Mouse (Mus musculus) forebrain, embryonic 16.5 days (tissue): Measurements from ENCODE around the gene Mto1. TPM values are rescaled to one million over a fixed set of nuclear protein-coding genes. Genes with fewer than 3 reads are reported as not detected.

Source experiments
- ATAC-seq: fragments of 200-750 bp; cut with Nextera tagmentation; 2 replicates; pipeline ENCODE4 v1.8.0; 2017; ENCODE audit warnings: mild to moderate bottlenecking, moderate library complexity
- H3K27ac ChIP-seq: fragments of 300-500 bp; sonication (generic); 2 replicates; pipeline ENCODE4 v1.5.1; 2014; ENCODE audit warnings: low read length, control low read depth
- H3K27me3 ChIP-seq: fragments of 300-500 bp; sonication (generic); replicated peaks from 2 replicates; pipeline ENCODE4 v1.6.1; 2014; ENCODE audit warnings: low read length; ENCODE audit not compliant: control insufficient read depth, insufficient read depth
- H3K36me3 ChIP-seq: fragments of 300-500 bp; sonication (generic); 2 replicates; pipeline ENCODE4 v1.6.1; 2014; ENCODE audit not compliant: control insufficient read depth, insufficient read depth
- H3K4me1 ChIP-seq: fragments of 300-500 bp; sonication (generic); replicated peaks from 2 replicates; pipeline ENCODE4 v1.6.1; 2014; ENCODE audit warnings: low read length; ENCODE audit not compliant: control insufficient read depth, insufficient read depth
- H3K4me2 ChIP-seq: fragments of 300-500 bp; sonication (generic); 2 replicates; pipeline ENCODE4 v1.6.1; 2014; ENCODE audit warnings: mild to moderate bottlenecking, low read length, control low read depth
- H3K4me3 ChIP-seq: fragments of 300-500 bp; sonication (generic); replicated peaks from 2 replicates; pipeline ENCODE4 v1.5.1; 2014; ENCODE audit warnings: mild to moderate bottlenecking, low read length, control low read depth
- H3K9ac ChIP-seq: fragments of 300-500 bp; sonication (generic); replicated peaks from 2 replicates; pipeline ENCODE4 v1.6.1; 2014; ENCODE audit warnings: low read depth, low read length, control low read depth
- H3K9me3 ChIP-seq: fragments of 300-500 bp; sonication (generic); 2 replicates; pipeline ENCODE4 v1.6.1; 2016; ENCODE audit warnings: low read length; ENCODE audit not compliant: control insufficient read depth
- WGBS: fragments of 180-500 bp; shearing (Covaris S2); extraction: QIAGEN DNeasy Blood & Tissue Kit; methylation state at CpG from one replicate; pipeline ENCODE4 v1.1.7; 2014; 5-methylcytosine and 5-hydroxymethylcytosine counted together
- polyA plus RNA-seq: library from polyadenylated mRNA; unstranded; fragments of >200 nt; fragmentation: Nextera tagmentation; extraction: Ambion mirVana; gene quantifications from 2 replicates; pipeline ENCODE4 v1.2.1, GENCODE M21; 2015

Gene Mto1
- polyA plus RNA-seq, 1 experiment from 2014 or later, result 30.7 TPM

- WGBS, result 68% methylated on average over 7 of the region's 7 CpGs
- H3K27me3 ChIP-seq, result no peaks in the 10 kb centered on the region
- H3K36me3 ChIP-seq, result no peaks in the 10 kb centered on the region
- 0 out of 2 replicates have a peak, but pooled peaks have one; percentile 39 for ATAC-seq
- no peak overlapping the region for H3K9ac ChIP-seq
- no peak overlapping the region for H3K27ac ChIP-seq
- H3K9me3 ChIP-seq, result no peaks in the 10 kb centered on the region
- peaks cover 5% of the 10 kb centered on the region; the same call in 1 of the 2 replicates for H3K4me1 ChIP-seq
- no peak overlapping the region for H3K4me3 ChIP-seq
- H3K4me2 ChIP-seq, result no peak overlapping the region
These were observed 45.2 kb downstream of the Mto1 start for GRCm38 (mm10) chr9:78493171-78493570.

GRCm38 (mm10) chr9:78500386-78500785 is 52.4 kb downstream of the Mto1 start:
- Histone ChIP-seq H3K27ac (no peak overlapping the region), H3K9ac (no peak overlapping the region), H3K4me1 (peaks cover 19% of the 10 kb centered on the region), H3K4me2 (no peak overlapping the region), H3K27me3 (no peaks in the 10 kb centered on the region), H3K36me3 (no peaks in the 10 kb centered on the region), H3K4me3 (no peak overlapping the region), H3K9me3 (no peaks in the 10 kb centered on the region)
- WGBS, result 84% methylated on average over 3 of the region's 3 CpGs
- ATAC-seq, result no peak

- no peaks in the 10 kb centered on the region for H3K27me3 ChIP-seq
- H3K9me3 ChIP-seq, result no peaks in the 10 kb centered on the region
- H3K9ac ChIP-seq, result no peak overlapping the region
- WGBS, result 24% methylated on average over 4 of the region's 4 CpGs
- no peak overlapping the region for H3K4me2 ChIP-seq
- no peak overlapping the region for H3K27ac ChIP-seq
- peaks cover 19% of the 10 kb centered on the region for H3K4me1 ChIP-seq
- no peak overlapping the region for H3K4me3 ChIP-seq
- no peaks in the 10 kb centered on the region for H3K36me3 ChIP-seq
- peak; percentile 43 for ATAC-seq
These were observed 53.3 kb downstream of the Mto1 start for GRCm38 (mm10) chr9:78501284-78501683.

- 2% methylated on average over 6 of the region's 6 CpGs for WGBS
- Histone ChIP-seq H3K27me3 (no peaks in the 10 kb centered on the region), H3K36me3 (no peaks in the 10 kb centered on the region), H3K27ac (peak overlapping the region; percentile 94), H3K4me1 (peaks cover 19% of the 10 kb centered on the region), H3K4me2 (peak overlapping the region; percentile 50), H3K9me3 (no peaks in the 10 kb centered on the region), H3K9ac (peak overlapping the region; percentile 58), H3K4me3 (peak overlapping the region; percentile 27)
- ATAC-seq, result peak; percentile 75
These were observed 55.4 kb downstream of the Mto1 start for GRCm38 (mm10) chr9:78503223-78504079.

GRCm38 (mm10) chr9:78504133-78504532 is 56.1 kb downstream of the Mto1 start:
- Histone ChIP-seq H3K36me3 (no peaks in the 10 kb centered on the region), H3K4me1 (peaks cover 19% of the 10 kb centered on the region), H3K27ac (peak overlapping the region; percentile 94), H3K9me3 (no peaks in the 10 kb centered on the region), H3K27me3 (no peaks in the 10 kb centered on the region), H3K9ac (no peak overlapping the region), H3K4me2 (peak overlapping the region; percentile 50), H3K4me3 (peak overlapping the region; percentile 27)
- no peak for ATAC-seq
- 47% methylated on average over 4 of the region's 4 CpGs for WGBS

- no peak for ATAC-seq
- H3K27me3 ChIP-seq, result no peaks in the 10 kb centered on the region
- H3K4me2 ChIP-seq, result peak overlapping the region; percentile 50
- peaks cover 19% of the 10 kb centered on the region for H3K4me1 ChIP-seq
- H3K27ac ChIP-seq, result peak overlapping the region; percentile 25
- no peak overlapping the region for H3K9ac ChIP-seq
- WGBS, result 68% methylated on average over 3 of the region's 3 CpGs
- no peaks in the 10 kb centered on the region for H3K9me3 ChIP-seq
- H3K36me3 ChIP-seq, result no peaks in the 10 kb centered on the region
- no peak overlapping the region; the same call in 1 of the 2 replicates for H3K4me3 ChIP-seq
These were observed 56.7 kb downstream of the Mto1 start for GRCm38 (mm10) chr9:78504679-78505078.

GRCm38 (mm10) chr9:78505223-78505622 is 57.2 kb downstream of the Mto1 start:
- H3K27me3 ChIP-seq, result no peaks in the 10 kb centered on the region
- no peak overlapping the region for H3K4me3 ChIP-seq
- no peak overlapping the region for H3K4me2 ChIP-seq
- WGBS, result 95% methylated on average over 6 of the region's 6 CpGs
- no peak for ATAC-seq
- no peaks in the 10 kb centered on the region for H3K36me3 ChIP-seq
- no peak overlapping the region for H3K9ac ChIP-seq
- peaks cover 19% of the 10 kb centered on the region for H3K4me1 ChIP-seq
- H3K9me3 ChIP-seq, result no peaks in the 10 kb centered on the region
- no peak overlapping the region; the same call in 1 of the 2 replicates for H3K27ac ChIP-seq

GRCm38 (mm10) chr9:78506002-78506721 is 58.2 kb downstream of the Mto1 start:
- Histone ChIP-seq H3K36me3 (no peaks in the 10 kb centered on the region), H3K27me3 (no peaks in the 10 kb centered on the region), H3K4me2 (no peak overlapping the region), H3K9ac (no peak overlapping the region), H3K4me3 (no peak overlapping the region), H3K9me3 (no peaks in the 10 kb centered on the region), H3K4me1 (peaks cover 19% of the 10 kb centered on the region), H3K27ac (no peak overlapping the region)
- ATAC-seq, result no peak
- WGBS, result 81% methylated on average over 11 of the region's 11 CpGs

- no peak for ATAC-seq
- Histone ChIP-seq H3K9ac (no peak overlapping the region), H3K4me3 (no peak overlapping the region), H3K4me1 (peaks cover 19% of the 10 kb centered on the region), H3K27ac (no peak overlapping the region), H3K4me2 (no peak overlapping the region), H3K27me3 (no peaks in the 10 kb centered on the region), H3K36me3 (peaks cover 2% of the 10 kb centered on the region; the same call in 1 of the 2 replicates), H3K9me3 (peaks cover 1% of the 10 kb centered on the region)
- WGBS, result 93% methylated on average over 7 of the region's 7 CpGs
These were observed 58.7 kb downstream of the Mto1 start for GRCm38 (mm10) chr9:78506722-78507077.
